Mouse (Mus musculus): ENCODE measurements around the gene Defb10.
"Not testable (repeated sequence)": the region's sequence is repeated elsewhere in the genome, so short reads cannot be mapped to it uniquely, and the experiment has no call there.

Gene Defb10

GRCm38 (mm10) chr8:21858586-21858985, at the start of gene Defb10:
Defb10 (plus strand) TSS chr8:21858901.
- DNase-seq = not testable (repeated sequence)

GRCm38 (mm10) chr8:21885321-21885720, 26.6 kb downstream of the Defb10 start, which contains the start of gene Defb9:
Defb9 (minus strand) TSS chr8:21885421.
- not testable (repeated sequence) for DNase-seq

GRCm38 (mm10) chr8:21906290-21906689, 47.6 kb downstream of the Defb10 start, which contains the start of gene Defb11:
Defb11 (minus strand) TSS chr8:21906412.
- not testable (repeated sequence) for DNase-seq
